21 mouse cellular contexts compared by ENCODE assay signal in the genomic region with DNA sequence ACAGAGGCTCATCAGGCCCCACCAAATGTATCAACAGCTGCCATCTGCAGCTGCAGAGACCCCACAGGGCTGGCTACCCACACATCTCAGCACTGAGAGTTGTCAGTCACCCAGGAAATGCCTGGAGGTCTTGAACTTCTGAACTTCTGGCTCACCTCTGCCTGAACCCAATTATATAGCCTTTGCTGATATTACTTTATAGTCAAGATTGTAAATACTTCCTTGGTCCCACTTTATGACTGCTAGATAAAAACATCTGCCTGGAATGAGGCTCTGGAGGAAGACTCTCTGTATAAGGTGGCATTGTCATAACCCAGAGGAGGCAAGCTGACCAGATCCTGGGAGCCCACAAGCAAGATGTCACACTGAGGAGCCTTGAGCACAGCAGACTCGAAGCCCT. TPM values are rescaled to one million over a fixed set of nuclear protein-coding genes. Genes with fewer than 3 reads are reported as not detected.
"Had no signal": no experiment of that assay in that cellular context is flagged by ENCODE, and none has a peak within 500 bp of the region (broad histone marks: within the 10 kb centered on the region; RNA-seq: fewer than 3 reads in every experiment).

No protein-coding gene starts in this region.

- ATAC-seq: midbrain, embryonic 13.5 days; midbrain, embryonic 15.5 days had no signal

- H3K36me3 ChIP-seq: midbrain, embryonic 13.5 days; midbrain, embryonic 15.5 days; neural tube, embryonic 12.5 days had no signal

- H3K27ac ChIP-seq: macrophage; midbrain, embryonic 13.5 days; midbrain, embryonic 15.5 days; neural tube, embryonic 12.5 days had no signal

- H3K9ac ChIP-seq: lung, embryonic 14.5 days; midbrain, embryonic 13.5 days; midbrain, embryonic 15.5 days; neural tube, embryonic 12.5 days had no signal

- H3K4me1 ChIP-seq: megakaryocyte, embryonic 14.5 days; midbrain, embryonic 15.5 days; neural tube, embryonic 12.5 days had no signal

- H3K4me2 ChIP-seq: lung, embryonic 14.5 days; midbrain, embryonic 11.5 days; midbrain, embryonic 13.5 days; midbrain, embryonic 15.5 days; neural tube, embryonic 12.5 days had no signal

- H3K9me3 ChIP-seq: megakaryocyte, embryonic 14.5 days; midbrain, embryonic 13.5 days; midbrain, embryonic 15.5 days; neural tube, embryonic 12.5 days had no signal

- H3K4me3 ChIP-seq: megakaryocyte, embryonic 14.5 days; midbrain, embryonic 13.5 days; midbrain, embryonic 15.5 days; neural tube, embryonic 12.5 days had no signal

- H3K27me3 ChIP-seq: megakaryocyte, embryonic 14.5 days; midbrain, embryonic 13.5 days; midbrain, embryonic 15.5 days; neural tube, embryonic 12.5 days had no signal

- DNase-seq: lung, adult 18-20 months; lung, embryonic 14.5 days; lung, postnatal 10 days; right cerebral cortex, postnatal 14 days; spleen, adult 18-20 months; thymus, adult 18-20 months; thymus, postnatal 25 days; thymus, postnatal 4 days had no signal

RNA-seq across cellular contexts. Expression of gene Isx, which starts 28.8 kb away (rescaled TPM):
- total RNA-seq: megakaryocyte progenitor cell, adult 5-6 weeks; midbrain, postnatal 0 days; monocyte, adult 5-6 weeks; neutrophil, adult 5-6 weeks had no signal
- polyA plus RNA-seq: lung, embryonic 14.5 days; lung, embryonic 16.5 days; macrophage; midbrain, embryonic 11.5 days; midbrain, embryonic 13.5 days; midbrain, embryonic 15.5 days; midbrain, postnatal 0 days; neural tube, embryonic 12.5 days; neural tube, embryonic 14.5 days; thymus, postnatal 0 days had no signal
